Mouse (Mus musculus) spleen, postnatal 4 days (tissue): ENCODE measurements around the gene Celsr1.

ENCODE experiments used
- DNase-seq, 2 experiments: peaks; one replicate each; pipeline ENCODE4 v3.0.0; 2022; ENCODE audit warnings: low spot score in 2 of 2

The Celsr1 gene

DNA sequence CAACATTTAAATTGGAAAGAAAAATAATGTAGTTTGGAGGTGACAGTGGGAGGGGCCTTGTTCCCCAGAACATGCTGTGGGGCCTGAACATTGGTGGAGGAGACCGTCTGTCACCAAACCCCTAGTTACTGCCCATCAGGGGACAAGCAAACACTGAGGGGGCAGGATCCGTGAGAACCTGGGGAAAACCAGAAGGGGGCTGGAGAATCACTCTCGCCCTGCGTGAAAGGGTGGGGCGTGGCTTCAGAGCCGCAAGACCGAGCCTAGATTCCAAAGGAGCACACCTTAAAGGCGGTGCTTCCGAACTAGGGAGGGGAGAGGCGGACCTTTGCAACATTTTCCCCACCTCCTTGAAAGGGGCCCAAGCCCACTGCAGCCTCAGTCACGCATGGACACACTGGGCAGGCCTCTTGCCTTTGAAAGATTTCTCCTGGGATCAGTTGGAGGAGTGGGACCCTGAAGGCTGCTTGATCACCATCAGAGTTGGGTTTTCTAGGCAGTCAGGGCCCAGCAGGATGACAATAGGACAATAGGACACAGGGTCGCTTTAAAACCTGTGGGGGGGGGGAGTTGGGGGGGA is 1.3 kb upstream of the Celsr1 start:
- no peak for DNase-seq

GRCm38 (mm10) chr15:86034021-86034523 is 495 bp upstream of the Celsr1 start:
- DNase-seq, result no peak

- no peak for DNase-seq
These were observed 776 bp downstream of the Celsr1 start for GRCm38 (mm10) chr15:86032811-86033190.

DNA sequence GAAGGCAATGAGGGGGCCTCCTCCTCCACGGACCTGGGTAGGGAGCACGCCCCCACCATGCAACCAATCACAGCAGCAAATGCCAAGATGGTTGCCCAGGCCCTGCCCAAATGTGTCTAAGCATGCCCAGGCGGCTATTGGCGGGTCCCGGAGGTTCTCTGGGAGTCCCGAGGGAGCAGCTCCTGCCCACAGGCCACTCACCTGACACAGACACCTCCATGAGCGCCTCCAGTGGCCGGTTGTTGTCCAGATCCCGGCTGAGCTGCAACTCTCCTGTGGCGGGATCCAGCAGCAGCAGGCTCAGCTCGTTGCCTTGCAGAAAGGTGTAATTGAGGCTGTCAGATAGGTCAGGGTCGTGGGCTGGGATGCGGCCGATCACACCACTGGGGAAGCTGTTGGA is 3.6 kb downstream of the Celsr1 start:
- DNase-seq, result no peak

DNA sequence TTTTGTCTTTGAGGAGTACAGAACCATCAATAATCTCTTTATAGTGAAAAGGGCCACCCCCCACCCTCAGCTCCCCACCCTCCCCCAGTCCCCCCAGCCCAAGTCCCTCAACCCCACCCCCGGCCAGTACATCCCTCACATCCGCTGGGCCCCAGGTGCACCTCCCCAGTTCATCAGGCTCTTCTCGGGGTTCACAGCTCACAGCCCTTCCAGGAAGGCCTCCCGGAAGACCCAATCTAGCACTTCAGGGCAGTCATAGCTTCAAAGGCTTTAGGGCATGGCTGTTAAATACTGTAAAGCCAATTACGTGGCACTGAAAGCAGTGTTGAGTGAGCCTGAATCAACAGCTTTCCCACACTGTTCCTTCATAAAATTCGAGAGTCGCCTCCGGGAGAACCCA is 5.7 kb downstream of the Celsr1 start:
- DNase-seq, result no peak

- no peak for DNase-seq
These were observed 11.6 kb downstream of the Celsr1 start for GRCm38 (mm10) chr15:86021971-86022370.

GRCm38 (mm10) chr15:86021301-86021700 is 12.3 kb downstream of the Celsr1 start:
- no peak for DNase-seq

DNA sequence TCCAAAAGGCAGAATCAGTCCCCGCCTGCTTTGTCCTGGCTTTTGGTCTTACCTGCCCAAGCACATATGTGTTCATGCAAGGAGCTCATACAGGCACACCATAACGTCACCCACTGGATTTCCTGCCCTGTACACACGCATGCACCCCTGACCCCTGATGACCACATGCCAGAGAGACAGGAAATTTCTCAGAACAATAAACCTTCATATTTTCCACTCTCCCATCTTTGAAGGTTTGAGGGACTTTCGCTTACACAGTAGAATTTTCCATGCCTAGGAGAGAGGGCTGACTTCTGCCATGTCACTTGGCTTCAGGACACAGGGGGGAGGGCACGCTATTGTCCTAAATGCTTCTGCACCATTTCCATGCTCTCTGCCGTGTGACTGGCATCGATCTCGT is 13.6 kb downstream of the Celsr1 start:
- DNase-seq, result no peak

- no peak for DNase-seq
These were observed 14.6 kb downstream of the Celsr1 start for GRCm38 (mm10) chr15:86018753-86019512.

DNA sequence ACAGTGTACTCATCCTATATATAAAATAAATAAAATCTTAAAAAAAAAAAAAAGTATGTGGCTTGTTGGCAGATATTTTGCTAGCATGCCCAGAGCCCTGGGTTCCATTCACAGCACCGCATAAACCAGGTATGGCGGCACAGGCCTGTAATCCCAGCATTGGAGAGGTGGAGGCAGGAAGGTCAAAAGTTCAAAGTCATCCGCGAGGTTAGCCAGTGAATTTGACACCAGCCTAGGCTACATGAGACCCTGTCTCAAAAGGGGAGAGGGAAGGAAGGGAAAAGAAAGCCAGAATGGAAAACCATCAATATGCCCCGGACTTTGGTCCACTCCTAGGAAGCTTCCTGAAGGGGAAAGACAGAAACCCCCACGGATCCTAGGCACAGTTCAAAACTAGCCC is 16.2 kb downstream of the Celsr1 start:
- no peak for DNase-seq

GRCm38 (mm10) chr15:86015860-86016541 is 17.6 kb downstream of the Celsr1 start:
- peak in 1 of 2 experiments; percentile 52 for DNase-seq

GRCm38 (mm10) chr15:86015026-86015425 is 18.6 kb downstream of the Celsr1 start:
- peak in 1 of 2 experiments; percentile 38 for DNase-seq

- DNase-seq, result no peak
These were observed 19.9 kb downstream of the Celsr1 start for GRCm38 (mm10) chr15:86013656-86014055.

DNA sequence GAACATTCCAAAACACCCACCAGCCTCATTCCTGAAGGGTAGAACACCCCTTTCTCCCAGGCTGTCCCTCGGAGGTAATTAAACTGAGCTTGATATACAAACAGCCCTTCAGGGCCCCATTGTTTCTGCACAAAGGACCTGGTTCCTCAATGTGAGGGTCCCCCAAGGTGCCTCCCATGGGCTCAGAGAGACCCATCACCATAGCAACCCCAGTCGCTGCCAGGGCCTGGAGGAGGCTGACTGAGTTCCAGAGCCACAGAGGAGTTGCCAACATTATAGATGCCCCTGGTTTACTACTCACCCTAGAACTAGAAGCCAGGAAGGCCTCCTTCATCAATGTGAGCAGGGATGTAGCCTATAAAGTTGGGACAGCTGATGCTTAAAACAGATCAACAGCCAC is 20.4 kb downstream of the Celsr1 start:
- no peak for DNase-seq

GRCm38 (mm10) chr15:86007690-86008121 is 25.9 kb downstream of the Celsr1 start:
- no peak for DNase-seq

GRCm38 (mm10) chr15:86005691-86006525 is 27.7 kb downstream of the Celsr1 start:
- DNase-seq, result no peak

- no peak for DNase-seq
These were observed 29.5 kb downstream of the Celsr1 start for GRCm38 (mm10) chr15:86004048-86004447.

DNA sequence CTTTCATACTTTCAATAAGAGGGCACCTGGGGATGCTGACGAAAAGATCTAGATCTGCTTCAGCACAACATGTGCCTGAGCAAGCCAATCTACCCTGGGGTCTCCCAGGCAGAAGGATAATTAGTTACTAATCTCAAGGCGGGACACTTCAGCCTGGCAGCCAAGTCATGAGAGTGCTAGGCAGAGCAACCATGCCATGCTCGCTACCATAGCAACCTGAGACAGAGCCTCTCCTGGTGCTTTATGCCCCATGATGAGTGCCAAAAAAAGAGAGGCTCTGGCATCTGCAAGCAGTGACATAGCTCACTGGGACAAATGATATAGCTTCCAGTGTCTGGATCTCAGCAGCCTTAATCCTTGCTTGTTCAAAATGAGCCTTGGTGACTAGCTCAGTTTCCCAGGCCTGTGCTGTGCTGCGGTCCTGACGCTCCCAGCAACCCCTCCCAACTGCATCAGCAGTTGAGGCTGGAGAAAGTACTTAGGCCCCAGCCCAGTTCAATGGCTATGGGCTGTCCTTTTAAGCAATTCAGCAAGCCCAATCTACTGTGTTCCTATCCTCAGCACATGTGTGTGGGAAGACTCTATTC is 32.8 kb downstream of the Celsr1 start:
- DNase-seq, result no peak

GRCm38 (mm10) chr15:85998525-85999230 is 34.9 kb downstream of the Celsr1 start:
- no peak for DNase-seq

- DNase-seq, result peak; percentile 65 to 84
These were observed 37.4 kb downstream of the Celsr1 start for GRCm38 (mm10) chr15:85996031-85996765.
